Mouse (Mus musculus): ENCODE measurements around the gene Gm19935.

Gm19935 gene

DNA sequence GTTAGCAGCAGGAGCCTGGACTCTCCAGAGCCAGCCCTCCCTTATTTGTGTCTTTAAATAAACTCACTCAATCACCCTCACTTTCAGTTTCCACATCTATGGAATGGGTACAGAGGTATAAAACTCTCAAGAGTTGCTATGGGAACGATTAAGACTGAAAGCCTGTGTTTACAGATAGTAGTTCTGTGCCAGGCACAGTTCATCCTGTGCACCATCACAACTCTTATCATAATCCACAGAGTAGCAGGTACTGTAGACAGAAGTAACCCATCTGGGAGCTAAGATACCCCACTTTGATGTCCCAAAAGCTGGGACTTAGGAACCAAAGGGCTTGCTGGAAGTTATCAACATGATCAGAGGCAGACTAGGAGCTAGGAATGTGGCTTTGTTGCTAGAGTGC, 12.6 kb upstream of the Gm19935 start:
- no peak for DNase-seq (ENCODE audit: low read depth)

DNA sequence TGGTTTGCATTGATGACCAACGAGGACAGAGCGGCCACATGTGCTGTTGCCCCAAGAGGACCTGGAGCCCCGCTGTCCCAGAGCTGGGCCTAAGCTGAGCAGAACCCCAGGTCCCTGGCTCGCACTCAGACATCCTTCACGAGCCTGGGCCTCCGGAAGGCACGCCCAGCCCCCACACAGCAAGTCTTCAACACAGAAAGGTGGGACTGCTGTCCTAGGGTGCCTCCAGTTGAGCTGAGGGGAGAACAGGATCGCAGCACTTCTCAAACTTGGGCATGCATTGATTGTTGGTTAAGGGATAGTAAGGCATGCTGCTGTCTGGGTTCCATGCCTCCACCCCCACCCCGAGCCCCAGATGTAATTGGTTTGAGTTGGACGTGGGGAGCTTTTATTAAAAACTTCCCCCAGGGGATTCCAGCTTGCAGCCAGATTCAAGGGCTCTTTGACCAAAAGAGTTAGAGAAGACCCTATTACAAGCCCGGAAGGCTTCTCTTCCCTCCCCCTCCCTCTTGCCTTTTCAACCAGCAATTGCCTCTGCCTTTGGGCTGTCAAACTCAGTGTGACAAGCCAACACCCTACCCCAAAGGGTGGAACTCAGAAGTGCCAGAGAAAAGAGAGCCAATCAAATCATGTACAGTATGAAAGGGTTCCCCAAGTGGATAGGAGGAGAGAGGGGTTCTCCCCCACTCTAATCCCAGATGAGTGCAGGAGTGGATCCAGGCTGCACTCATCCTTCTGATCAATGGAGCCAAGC, 12.0 kb upstream of the Gm19935 start:
- no peak for DNase-seq (ENCODE audit: low read depth)

DNA sequence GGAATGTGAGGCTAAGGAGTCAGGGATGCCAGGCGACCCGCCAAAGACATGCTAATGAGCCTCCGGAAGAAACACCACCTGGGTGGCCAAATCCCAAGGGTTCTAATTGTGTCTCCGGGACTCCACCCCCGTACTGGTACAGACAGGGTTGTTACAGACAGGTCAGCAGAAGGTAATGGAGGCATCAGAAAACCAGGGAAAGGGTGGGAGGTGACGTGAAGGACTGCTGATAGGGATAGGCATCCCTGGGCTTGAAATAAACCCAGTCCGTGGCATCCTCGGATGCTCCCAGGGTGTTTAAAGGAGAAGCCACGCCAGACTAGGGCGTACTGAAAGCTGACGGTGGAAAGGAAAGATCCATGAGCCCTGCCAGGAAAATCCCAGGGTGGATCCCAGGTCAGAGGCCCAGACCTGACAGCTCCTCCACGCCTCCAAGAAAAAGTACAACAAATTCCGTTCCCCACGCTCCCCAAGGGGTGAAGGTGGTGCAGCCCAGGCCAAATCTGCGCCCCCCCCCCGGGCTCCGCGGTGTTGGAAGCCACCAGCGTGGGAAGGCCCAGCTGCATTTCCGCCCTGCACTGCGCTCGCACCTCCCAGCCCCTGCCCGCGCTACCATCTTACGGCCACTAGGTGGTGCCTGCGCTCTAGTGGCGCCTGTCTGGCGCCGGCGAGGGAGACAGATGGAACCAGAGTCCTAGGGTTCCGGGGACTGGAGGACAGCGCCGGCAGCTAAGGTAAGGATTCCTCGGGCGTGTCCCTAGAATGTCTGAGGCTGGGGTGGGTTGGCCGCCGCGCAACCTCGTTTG, 11.2 kb upstream of the Gm19935 start, which contains the start of gene Chd9:
Gene Chd9 (plus strand): TSS at position 172 of the 806 bp plus-strand sequence.
- DNase-seq (ENCODE audit: low read depth) = peak; percentile 86

DNA sequence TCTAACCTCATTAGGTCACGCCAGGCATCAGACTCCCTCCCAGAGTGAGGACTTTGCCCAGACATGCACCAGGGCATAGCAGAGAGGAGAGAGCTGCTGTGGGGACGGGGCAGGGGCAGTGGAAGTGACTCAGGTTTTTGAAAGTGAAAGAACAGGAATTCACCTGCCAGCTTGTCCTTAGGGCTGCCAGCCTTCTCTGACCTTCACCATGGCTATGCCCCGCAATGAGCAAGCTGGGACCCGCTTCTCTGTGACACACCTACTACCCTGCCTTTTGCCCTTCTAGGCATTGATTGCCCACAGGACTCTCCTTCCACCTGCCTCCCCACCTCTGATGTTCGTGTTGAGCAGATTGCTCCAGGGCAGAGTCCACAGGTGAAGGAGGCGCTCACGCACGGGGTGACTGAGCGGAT, 8.3 kb upstream of the Gm19935 start:
- DNase-seq (ENCODE audit: low read depth) = no peak

DNA sequence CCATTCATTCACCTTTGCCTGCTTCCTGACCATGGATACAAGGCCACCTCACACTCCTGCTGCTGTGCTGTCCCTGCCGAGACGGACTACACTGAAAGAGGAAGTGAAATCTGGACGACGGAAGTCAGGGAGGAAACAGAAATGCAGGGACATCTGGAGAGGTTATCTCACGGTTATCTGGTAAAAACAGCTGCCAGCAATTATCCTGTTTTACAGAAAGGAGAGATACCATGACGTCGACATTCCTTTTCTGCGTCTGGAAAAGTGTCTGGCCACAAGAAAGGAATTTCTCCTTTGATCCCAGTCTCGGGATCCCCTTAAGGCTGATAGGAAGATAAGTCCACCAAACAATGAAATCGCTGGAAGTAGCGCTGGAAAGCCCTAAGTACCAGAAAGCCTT, 5.2 kb upstream of the Gm19935 start:
- DNase-seq (ENCODE audit: low read depth) = no peak

DNA sequence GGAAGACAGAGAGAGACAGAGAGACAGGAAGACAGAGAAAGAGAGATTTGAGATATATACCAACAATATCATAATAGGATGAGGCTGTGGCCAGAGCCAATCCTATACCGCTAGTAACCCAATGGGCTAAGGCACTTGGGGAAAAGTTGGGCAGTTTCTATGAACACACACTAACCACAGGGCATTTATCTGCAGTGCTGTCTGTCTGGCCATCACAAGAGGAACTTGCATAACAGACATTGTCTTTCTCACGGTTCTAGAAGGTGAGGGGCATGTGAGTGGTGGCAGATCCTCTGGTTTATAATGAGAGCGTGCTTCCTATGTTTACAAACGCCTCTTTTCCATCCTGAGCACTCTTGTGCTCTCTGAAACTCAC, 3.1 kb upstream of the Gm19935 start:
- no peak for DNase-seq (ENCODE audit: low read depth)

DNA sequence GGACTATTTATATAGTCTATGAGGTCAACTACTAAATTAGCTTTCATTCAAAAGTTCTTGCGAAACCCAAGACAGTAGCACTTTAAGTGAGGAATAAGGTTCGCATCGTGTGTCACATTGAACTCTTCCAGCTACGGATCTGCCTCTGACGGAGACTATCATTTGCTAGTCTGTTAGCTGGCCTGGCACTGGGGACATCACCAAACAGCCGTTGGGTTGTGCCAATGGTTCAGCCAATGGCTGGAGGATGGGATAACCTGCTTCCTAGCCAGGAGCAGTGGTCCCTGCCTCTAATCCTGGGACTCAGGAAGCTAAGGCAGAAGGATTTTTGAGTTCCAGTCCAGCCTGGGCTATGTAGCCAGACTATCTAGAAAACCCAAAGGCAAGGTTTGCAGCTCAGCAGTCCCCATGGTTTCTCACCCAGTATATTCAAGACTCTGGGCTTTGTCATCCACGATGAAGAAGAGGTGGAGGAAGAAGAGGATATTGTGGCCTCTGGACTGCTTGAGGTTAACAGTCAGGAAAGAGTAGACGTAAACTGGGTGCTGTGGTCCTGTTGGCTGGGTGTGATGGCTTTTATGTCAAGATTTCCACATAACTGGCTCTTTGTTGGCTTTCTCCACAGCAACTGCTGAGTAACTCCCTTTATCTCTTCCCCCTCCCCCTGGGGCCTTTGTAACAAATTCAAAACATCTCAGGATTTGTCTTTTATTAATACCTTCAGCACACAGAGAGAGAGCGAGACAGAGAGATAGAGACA, 2.5 kb upstream of the Gm19935 start:
- no peak for DNase-seq (ENCODE audit: low read depth)

DNA sequence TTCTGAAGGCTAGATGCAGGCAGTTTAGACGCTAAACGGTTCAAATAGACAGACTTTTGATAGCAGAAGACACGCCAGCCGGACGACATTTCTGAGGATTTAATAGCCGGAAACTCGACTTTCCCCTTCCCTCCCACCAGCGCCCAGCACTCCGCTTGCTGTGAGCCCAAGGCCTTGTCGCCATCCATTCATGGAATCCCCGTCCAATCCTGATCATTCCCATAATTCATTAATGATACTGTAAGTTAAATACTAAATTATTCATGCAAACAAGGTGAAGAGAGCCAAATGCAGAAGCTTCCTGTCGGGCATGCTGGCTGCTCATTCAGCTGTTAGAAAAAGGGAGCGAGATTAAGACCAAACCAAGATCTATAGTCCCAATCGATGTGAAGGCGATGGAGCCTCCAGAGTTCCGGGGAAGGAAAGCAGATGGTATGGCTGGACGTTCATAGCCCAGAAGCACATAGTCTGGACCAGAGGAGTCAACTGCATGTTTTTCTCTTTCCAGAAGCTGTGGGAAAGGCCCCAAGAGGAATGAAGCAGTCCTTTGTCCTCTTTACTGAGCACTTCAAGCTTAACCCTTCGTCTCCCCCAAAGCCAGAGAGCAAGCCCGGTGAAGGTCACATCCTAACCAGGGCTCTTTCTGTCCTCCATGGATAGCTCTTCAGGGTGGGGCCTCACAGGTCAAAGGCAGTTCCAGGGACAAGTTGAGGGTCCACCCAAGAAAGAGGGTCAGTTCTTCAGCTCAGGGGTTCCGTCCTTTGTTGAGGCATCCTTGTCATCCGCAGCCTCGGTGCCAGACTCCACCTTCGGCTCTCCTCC, 921 bp downstream of the Gm19935 start:
- no peak for DNase-seq (ENCODE audit: low read depth)

DNA sequence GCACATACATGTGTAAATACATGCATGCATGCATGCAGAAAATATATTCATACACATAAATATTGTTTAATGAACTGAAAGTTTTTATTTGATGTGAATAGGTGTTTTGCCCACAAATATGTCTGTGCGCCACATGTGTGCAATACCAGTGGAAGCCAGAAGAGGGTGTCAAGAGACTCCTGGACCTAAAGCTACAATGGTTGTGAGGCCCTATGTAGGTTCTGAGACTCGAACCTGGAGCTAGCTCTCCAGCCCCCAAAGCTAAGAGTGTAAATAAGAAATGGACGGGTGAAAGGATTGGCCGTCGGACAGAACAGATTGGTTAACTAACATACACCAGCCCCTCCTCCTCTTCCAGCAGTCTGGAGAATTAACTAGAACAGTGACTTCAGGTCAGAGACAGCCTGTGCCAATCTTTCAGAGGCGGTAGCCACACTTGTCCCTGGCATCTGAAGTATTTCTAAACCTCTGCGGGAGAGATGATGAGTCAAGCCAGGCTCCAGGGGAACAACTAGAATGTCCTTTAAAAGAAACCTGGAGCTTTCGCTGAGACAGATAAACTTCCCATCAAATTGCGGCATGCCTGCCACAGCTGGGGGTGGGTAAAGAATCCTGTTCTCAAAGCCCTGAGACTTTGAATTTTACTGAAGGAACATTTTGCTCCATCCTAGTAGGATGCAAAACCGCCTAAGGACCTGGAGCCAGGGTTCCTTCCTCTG, 3.4 kb downstream of the Gm19935 start:
- no peak for DNase-seq (ENCODE audit: low read depth)

DNA sequence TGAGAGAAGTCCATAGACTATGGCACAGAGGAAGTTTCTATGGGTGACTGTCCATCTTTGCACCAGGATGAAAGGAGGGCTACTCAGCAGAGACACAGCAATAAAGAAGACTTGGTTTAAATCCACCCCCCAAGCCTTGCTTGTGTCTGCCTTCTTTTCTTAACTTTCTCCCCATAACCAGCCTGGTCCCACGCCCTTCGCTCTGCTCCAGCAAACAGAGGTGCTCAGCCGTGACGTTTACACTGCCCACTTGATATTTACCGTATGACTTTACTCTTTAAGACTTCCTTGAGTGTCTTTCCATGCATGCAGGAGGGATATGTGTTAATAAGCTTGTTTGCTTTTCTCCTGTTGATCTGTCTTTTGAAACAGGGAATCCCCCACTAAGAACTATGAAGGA, 17.7 kb downstream of the Gm19935 start:
- no peak for DNase-seq (ENCODE audit: low read depth)

DNA sequence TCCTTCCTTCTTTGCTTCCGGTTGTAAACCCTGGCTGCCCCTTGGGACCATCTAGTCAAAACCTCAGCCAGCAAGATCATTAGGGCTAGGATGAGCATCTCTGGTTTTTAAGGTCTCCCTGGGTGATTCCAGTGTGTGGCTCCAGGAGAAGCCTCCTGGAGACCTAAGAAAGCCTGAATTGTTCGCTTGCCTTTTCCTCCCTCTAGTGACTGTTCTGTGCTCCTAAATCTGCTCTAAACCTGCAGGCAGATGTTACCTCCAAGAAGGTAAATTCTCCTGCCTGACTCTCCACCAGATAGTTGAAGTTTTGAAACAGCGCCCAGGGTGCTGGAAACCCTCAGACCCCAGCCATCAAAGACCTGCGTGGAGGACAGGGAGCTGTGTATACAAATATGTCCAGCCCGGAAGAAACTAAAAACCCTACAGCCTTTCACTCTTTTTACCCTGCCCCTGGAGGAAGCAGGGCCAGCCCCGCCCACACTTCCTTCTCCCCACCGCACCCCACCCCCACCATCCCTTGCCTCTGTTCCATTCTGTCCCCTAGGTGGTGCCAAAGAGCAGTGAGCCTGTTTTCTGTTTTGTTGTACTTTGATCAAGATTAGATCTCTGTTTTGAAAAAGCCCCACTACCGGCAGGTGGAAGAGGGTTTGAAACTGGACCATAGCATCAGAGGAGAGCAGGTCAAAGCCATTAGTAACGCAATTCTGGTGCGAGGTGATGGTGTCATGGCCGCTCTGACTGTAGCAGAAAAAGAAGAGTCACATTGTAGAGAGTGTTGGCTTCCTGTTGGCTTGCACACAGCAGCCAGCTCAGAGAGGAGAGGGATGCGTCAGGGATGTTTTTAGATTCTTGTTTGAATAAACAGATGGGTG, 22.0 kb downstream of the Gm19935 start:
- peak; percentile 76 for DNase-seq (ENCODE audit: low read depth)

DNA sequence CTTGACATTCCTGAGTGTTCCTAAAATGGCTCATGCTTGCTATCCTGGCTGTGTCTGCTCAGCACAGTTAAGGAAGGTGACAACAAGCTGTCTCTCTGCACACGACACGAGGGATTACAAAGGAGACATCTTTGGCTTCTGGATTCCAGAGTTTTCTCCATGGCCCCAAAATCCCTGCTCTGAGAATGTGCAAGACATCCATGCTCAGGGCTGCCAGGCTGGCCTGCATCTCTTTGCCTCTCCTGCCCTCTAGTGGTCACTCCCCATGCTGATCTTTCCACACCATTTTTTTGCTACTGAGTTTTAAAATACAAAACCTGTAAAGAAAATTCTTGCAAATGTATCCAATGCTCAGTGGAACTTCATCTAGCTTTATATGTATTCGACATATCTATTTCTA, 23.5 kb downstream of the Gm19935 start:
- peak; percentile 64 for DNase-seq (ENCODE audit: low read depth)

DNA sequence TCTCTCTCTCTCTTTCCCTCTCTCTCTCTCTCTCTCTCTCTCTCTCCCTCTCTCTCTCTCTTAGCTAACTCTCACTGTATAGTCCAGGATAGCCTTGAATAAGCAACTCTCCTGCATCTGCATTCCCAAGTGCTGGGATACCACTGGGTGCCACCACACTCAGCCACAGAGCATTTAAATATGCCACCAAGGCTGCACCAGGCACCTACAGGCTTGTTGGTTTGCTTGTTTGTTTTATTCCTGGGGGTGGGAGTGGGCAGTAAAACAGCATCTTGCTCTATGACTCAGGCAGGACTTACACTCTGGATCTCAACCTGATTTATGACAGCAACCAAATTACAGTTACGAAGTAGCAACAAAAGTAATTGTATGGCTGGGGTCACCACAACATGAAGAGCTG, 25.6 kb downstream of the Gm19935 start:
- no peak for DNase-seq (ENCODE audit: low read depth)

DNA sequence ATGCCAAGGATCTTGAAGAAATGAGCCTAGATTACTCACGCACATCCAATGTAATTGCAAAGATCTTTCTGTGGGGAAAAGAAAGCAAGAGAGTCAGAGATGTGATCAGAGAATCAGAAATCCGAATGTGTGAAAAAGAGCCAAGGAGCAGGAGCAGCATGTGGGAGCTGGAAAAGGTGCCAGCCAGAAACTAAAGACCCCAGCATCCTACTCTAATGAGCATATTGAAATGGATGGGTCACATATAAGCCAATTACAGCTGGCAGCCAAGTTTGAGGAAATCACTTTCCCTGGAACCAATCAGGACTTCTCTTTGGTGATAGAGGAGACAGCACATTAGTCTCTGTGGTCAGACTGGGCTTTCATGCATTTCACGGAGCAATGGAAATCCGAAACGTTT, 47.4 kb downstream of the Gm19935 start:
- DNase-seq (ENCODE audit: low read depth) = no peak

All from c-Kit-positive CD71-negative TER-119-negative erythroid progenitor cells, embryonic 14.5 days (primary cell).